Mouse (Mus musculus): ENCODE data around the gene Dvl1. TPM values are rescaled to one million over a fixed set of nuclear protein-coding genes. Genes with fewer than 3 reads are reported as not detected.

Dvl1 gene
- polyA plus RNA-seq, 1 experiment from 2014 or later = 15.1 TPM

DNA sequence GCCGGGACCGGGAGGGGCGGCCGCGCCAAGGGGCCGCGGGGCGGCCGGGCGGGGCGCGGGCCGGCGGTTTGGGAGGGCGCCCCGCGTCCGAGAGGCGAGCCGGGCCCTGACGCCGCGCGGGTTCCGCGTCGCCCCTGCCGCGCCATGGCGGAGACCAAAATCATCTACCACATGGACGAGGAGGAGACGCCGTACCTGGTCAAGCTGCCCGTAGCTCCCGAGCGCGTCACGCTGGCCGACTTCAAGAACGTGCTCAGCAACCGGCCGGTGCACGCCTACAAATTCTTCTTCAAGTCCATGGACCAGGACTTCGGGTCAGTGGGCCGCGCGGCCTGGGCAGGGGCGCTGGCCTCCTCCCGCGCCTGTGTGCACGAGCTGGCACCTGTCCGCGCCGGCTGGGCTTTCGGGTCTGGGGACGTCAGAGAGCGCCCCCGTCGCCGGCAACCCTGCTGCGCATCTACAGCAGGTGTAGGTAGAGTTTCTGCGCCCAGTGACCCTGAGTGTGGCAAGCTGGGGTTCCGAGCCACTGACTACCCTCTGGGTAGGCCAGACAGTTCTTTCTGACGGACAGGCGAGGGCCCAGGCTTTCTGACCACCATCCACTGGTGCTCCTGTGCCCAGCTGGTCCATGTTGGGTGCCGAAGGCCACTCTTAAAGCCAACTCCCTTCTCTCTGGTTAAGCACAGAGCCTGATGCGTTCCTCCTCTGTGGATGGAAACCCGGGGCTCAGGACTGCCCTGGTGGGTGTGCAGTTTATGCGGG lies 570 bp downstream of the Dvl1 start:
- 2% methylated on average over 61 of the region's 69 CpGs for WGBS
- Histone ChIP-seq H3K9me3 (ENCODE audit: control insufficient read depth, low read length) (no peaks in the 10 kb centered on the region), H3K4me2 (ENCODE audit: low read depth) (peak overlapping the region; percentile 92), H3K4me3 (ENCODE audit: low read depth, low read length) (peak overlapping the region; percentile 93), H3K9ac (ENCODE audit: low read length) (peak overlapping the region; percentile 87), H3K36me3 (ENCODE audit: control insufficient read depth, insufficient read depth, low read length) (peaks cover 2% of the 10 kb centered on the region; the same call in 1 of the 2 replicates), H3K27me3 (ENCODE audit: control insufficient read depth, insufficient read depth, low read length) (no peaks in the 10 kb centered on the region), H3K4me1 (ENCODE audit: control insufficient read depth, insufficient read depth, low read length) (peaks cover 18% of the 10 kb centered on the region), H3K27ac (ENCODE audit: low read depth, low read length) (peak overlapping the region; percentile 31; the same call in 1 of the 2 replicates)
- ATAC-seq (ENCODE audit: insufficient read depth, low FRiP score, low TSS enrichment) = peak; percentile 42
- DNase-seq (ENCODE audit: low spot score) = peak; percentile 44

GRCm38 (mm10) chr4:155848434-155849095 lies 1.4 kb downstream of the Dvl1 start:
- no peaks in the 10 kb centered on the region for H3K9me3 ChIP-seq (ENCODE audit: control insufficient read depth, low read length)
- DNase-seq (ENCODE audit: low spot score) (no peak), ATAC-seq (ENCODE audit: insufficient read depth, low FRiP score, low TSS enrichment) (no peak)
- H3K4me1 ChIP-seq (ENCODE audit: control insufficient read depth, insufficient read depth, low read length) = peaks cover 18% of the 10 kb centered on the region
- no peak overlapping the region for H3K27ac ChIP-seq (ENCODE audit: low read depth, low read length)
- peak overlapping the region; percentile 92 for H3K4me2 ChIP-seq (ENCODE audit: low read depth)
- H3K9ac ChIP-seq (ENCODE audit: low read length) = peak overlapping the region; percentile 87
- WGBS = 58% methylated on average over 7 of the region's 7 CpGs
- H3K27me3 ChIP-seq (ENCODE audit: control insufficient read depth, insufficient read depth, low read length) = no peaks in the 10 kb centered on the region
- peaks cover 2% of the 10 kb centered on the region; the same call in 1 of the 2 replicates for H3K36me3 ChIP-seq (ENCODE audit: control insufficient read depth, insufficient read depth, low read length)
- H3K4me3 ChIP-seq (ENCODE audit: low read depth, low read length) = peak overlapping the region; percentile 93

DNA sequence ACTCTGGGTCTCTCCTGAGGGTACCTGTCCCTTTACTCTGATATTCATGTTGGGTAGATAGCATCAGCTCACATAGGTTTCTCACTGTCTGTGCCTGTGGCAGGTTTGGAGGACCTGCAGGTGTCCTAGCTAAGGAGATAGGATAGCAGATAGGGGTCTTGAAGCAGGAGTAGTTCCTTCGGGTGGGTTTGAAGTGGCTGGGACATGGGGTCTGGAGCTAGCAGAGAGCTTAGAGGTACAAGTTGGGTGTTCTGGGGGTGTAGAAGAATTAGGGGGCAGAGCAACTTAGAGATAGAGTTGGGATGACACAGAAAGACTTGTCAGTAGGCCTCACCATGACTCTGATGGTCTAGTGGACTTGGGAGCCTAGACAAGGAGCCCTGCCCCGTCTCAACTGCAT lies 2.2 kb downstream of the Dvl1 start:
- no peak overlapping the region for H3K4me2 ChIP-seq (ENCODE audit: low read depth)
- H3K27ac ChIP-seq (ENCODE audit: low read depth, low read length) = no peak overlapping the region
- DNase-seq (ENCODE audit: low spot score) (no peak), ATAC-seq (ENCODE audit: insufficient read depth, low FRiP score, low TSS enrichment) (no peak)
- peaks cover 18% of the 10 kb centered on the region for H3K4me1 ChIP-seq (ENCODE audit: control insufficient read depth, insufficient read depth, low read length)
- H3K9ac ChIP-seq (ENCODE audit: low read length) = no peak overlapping the region
- 86% methylated on average over 2 of the region's 2 CpGs for WGBS
- H3K9me3 ChIP-seq (ENCODE audit: control insufficient read depth, low read length) = no peaks in the 10 kb centered on the region
- no peaks in the 10 kb centered on the region for H3K36me3 ChIP-seq (ENCODE audit: control insufficient read depth, insufficient read depth, low read length)
- no peak overlapping the region for H3K4me3 ChIP-seq (ENCODE audit: low read depth, low read length)
- H3K27me3 ChIP-seq (ENCODE audit: control insufficient read depth, insufficient read depth, low read length) = no peaks in the 10 kb centered on the region

DNA sequence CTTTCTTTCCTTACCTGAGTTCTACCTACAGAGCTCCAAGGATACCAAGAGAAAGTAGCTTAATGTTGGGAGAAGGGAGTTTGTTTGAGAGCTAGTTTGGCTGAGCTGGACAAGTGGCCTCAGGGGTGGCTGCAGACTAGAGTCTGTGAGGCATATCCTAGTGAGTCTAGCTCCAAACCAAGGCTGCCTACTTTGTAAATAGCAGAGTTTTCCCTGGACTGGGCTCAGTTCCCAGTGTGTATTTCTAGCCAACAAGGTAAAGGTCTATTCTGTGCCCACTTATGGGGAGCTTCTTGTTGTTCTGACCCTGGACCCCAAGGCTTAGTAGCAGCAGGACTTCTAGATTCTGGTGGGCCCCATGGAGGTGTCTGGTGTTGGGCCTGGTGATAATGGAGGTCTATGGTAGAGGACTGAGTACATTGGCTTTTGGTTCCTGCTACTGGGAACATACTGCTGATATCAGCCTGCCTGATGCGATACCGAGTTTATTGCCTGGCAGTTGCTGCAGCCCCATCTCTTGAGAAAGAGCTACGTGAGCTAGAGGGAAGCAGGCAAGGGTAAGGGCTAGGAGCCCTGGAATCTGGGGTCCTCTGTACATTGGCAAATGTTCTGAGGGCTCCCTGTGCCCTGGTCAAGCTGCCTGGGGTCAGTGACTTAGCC lies 2.7 kb downstream of the Dvl1 start:
- H3K4me1 ChIP-seq (ENCODE audit: control insufficient read depth, insufficient read depth, low read length) = peaks cover 18% of the 10 kb centered on the region
- H3K4me2 ChIP-seq (ENCODE audit: low read depth) = no peak overlapping the region
- ATAC-seq (ENCODE audit: insufficient read depth, low FRiP score, low TSS enrichment) (no peak), DNase-seq (ENCODE audit: low spot score) (no peak)
- no peaks in the 10 kb centered on the region for H3K27me3 ChIP-seq (ENCODE audit: control insufficient read depth, insufficient read depth, low read length)
- no peak overlapping the region for H3K27ac ChIP-seq (ENCODE audit: low read depth, low read length)
- no peak overlapping the region for H3K9ac ChIP-seq (ENCODE audit: low read length)
- WGBS = 84% methylated on average over 3 of the region's 3 CpGs
- peaks cover under 1% of the 10 kb centered on the region for H3K36me3 ChIP-seq (ENCODE audit: control insufficient read depth, insufficient read depth, low read length)
- no peaks in the 10 kb centered on the region for H3K9me3 ChIP-seq (ENCODE audit: control insufficient read depth, low read length)
- H3K4me3 ChIP-seq (ENCODE audit: low read depth, low read length) = no peak overlapping the region

DNA sequence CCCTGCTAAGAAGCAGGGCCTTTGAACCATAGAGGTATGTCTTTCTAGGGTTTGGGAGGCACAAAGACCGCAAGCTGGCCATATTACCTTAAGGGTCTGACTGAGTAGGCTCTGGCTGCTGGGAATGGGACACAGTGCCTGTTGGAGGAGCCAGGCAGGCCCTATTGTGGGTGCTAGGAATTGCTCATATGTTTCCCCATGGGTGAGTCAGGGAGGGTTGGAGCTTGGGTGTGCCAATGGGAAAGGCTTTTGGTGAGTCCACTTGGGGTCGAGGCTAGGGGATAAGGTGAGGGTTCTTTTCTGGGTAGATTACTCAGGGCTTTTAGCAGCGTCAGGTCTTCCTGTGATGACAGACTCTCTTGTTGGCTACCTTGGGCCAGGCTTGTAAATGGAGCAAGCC lies 4.2 kb downstream of the Dvl1 start:
- no peaks in the 10 kb centered on the region for H3K27me3 ChIP-seq (ENCODE audit: control insufficient read depth, insufficient read depth, low read length)
- ATAC-seq (ENCODE audit: insufficient read depth, low FRiP score, low TSS enrichment) (no peak), DNase-seq (ENCODE audit: low spot score) (no peak)
- H3K4me2 ChIP-seq (ENCODE audit: low read depth) = no peak overlapping the region
- no peak overlapping the region for H3K9ac ChIP-seq (ENCODE audit: low read length)
- peaks cover 4% of the 10 kb centered on the region for H3K36me3 ChIP-seq (ENCODE audit: control insufficient read depth, insufficient read depth, low read length)
- H3K4me3 ChIP-seq (ENCODE audit: low read depth, low read length) = no peak overlapping the region
- no peak overlapping the region for H3K27ac ChIP-seq (ENCODE audit: low read depth, low read length)
- H3K4me1 ChIP-seq (ENCODE audit: control insufficient read depth, insufficient read depth, low read length) = peaks cover 17% of the 10 kb centered on the region
- 91% methylated on average over 3 of the region's 3 CpGs for WGBS
- no peaks in the 10 kb centered on the region for H3K9me3 ChIP-seq (ENCODE audit: control insufficient read depth, low read length)

GRCm38 (mm10) chr4:155851951-155852411 lies 4.8 kb downstream of the Dvl1 start:
- DNase-seq (ENCODE audit: low spot score) = no peak
- Histone ChIP-seq H3K36me3 (ENCODE audit: control insufficient read depth, insufficient read depth, low read length) (peaks cover 5% of the 10 kb centered on the region), H3K9ac (ENCODE audit: low read length) (no peak overlapping the region), H3K27me3 (ENCODE audit: control insufficient read depth, insufficient read depth, low read length) (no peaks in the 10 kb centered on the region), H3K9me3 (ENCODE audit: control insufficient read depth, low read length) (no peaks in the 10 kb centered on the region), H3K27ac (ENCODE audit: low read depth, low read length) (no peak overlapping the region), H3K4me1 (ENCODE audit: control insufficient read depth, insufficient read depth, low read length) (peaks cover 14% of the 10 kb centered on the region), H3K4me2 (ENCODE audit: low read depth) (no peak overlapping the region), H3K4me3 (ENCODE audit: low read depth, low read length) (no peak overlapping the region)
- no peak for ATAC-seq (ENCODE audit: insufficient read depth, low FRiP score, low TSS enrichment)
- WGBS = 93% methylated on average over 2 of the region's 2 CpGs

DNA sequence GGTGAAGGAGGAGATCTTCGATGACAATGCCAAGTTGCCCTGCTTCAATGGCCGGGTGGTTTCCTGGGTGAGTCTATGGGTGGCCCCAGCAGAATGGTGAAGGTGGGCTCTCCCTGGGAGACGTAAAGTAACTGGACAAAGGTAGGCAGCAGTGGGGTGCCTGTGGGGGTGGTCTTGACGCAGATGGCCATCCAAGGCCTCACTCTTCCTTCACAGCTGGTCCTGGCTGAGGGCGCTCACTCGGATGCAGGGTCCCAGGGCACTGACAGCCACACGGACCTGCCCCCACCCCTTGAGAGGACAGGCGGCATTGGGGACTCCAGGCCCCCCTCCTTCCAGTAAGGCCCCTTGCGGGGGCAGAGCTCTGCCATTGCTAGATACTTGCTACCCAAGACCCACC lies 6.2 kb downstream of the Dvl1 start:
- Histone ChIP-seq H3K4me2 (ENCODE audit: low read depth) (no peak overlapping the region), H3K9me3 (ENCODE audit: control insufficient read depth, low read length) (no peaks in the 10 kb centered on the region), H3K4me1 (ENCODE audit: control insufficient read depth, insufficient read depth, low read length) (peaks cover 7% of the 10 kb centered on the region), H3K4me3 (ENCODE audit: low read depth, low read length) (no peak overlapping the region), H3K36me3 (ENCODE audit: control insufficient read depth, insufficient read depth, low read length) (peaks cover 9% of the 10 kb centered on the region), H3K9ac (ENCODE audit: low read length) (no peak overlapping the region), H3K27me3 (ENCODE audit: control insufficient read depth, insufficient read depth, low read length) (no peaks in the 10 kb centered on the region), H3K27ac (ENCODE audit: low read depth, low read length) (no peak overlapping the region)
- DNase-seq (ENCODE audit: low spot score) (no peak), ATAC-seq (ENCODE audit: insufficient read depth, low FRiP score, low TSS enrichment) (no peak)
- WGBS = 90% methylated on average over 9 of the region's 9 CpGs

DNA sequence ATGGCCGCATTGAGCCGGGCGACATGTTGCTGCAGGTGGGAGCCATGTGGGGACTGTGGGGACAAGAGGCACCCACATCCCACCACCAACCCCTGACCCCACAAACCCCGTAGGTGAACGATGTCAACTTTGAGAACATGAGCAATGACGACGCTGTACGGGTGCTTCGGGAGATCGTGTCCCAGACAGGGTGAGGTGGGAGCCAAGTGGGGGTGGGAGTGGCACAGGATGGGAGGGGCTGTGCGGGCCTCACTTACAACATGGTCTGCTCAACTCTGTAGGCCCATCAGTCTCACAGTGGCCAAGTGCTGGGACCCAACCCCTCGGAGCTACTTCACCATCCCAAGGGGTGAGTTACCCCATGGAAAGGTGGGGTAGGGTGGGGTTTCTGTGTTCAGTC lies 7.8 kb downstream of the Dvl1 start:
- 96% methylated on average over 12 of the region's 12 CpGs for WGBS
- ATAC-seq (ENCODE audit: insufficient read depth, low FRiP score, low TSS enrichment) = no peak
- peaks cover 11% of the 10 kb centered on the region for H3K36me3 ChIP-seq (ENCODE audit: control insufficient read depth, insufficient read depth, low read length)

More for the DNA sequence above, 7.8 kb downstream of the Dvl1 start:
- H3K4me1 ChIP-seq (ENCODE audit: control insufficient read depth, insufficient read depth, low read length) = no peaks in the 10 kb centered on the region
- H3K27ac ChIP-seq (ENCODE audit: low read depth, low read length) = no peak overlapping the region
- H3K27me3 ChIP-seq (ENCODE audit: control insufficient read depth, insufficient read depth, low read length) = no peaks in the 10 kb centered on the region
- H3K9ac ChIP-seq (ENCODE audit: low read length) = no peak overlapping the region
- no peak overlapping the region for H3K4me3 ChIP-seq (ENCODE audit: low read depth, low read length)
- no peaks in the 10 kb centered on the region for H3K9me3 ChIP-seq (ENCODE audit: control insufficient read depth, low read length)
- DNase-seq (ENCODE audit: low spot score) = no peak
- H3K4me2 ChIP-seq (ENCODE audit: low read depth) = no peak overlapping the region
